Mouse (Mus musculus) liver, embryonic 14.5 days (tissue): Measurements from ENCODE around the gene Ppip5k2.

Experiments used
- CTCF ChIP-seq: IDR thresholded peaks from 2 replicates; pipeline ENCODE4 v1.5.1; 2016; ENCODE audit warnings: antibody characterized with exemption, low read depth, control low read depth
- EP300 ChIP-seq: IDR thresholded peaks from 2 replicates; pipeline ENCODE4 v1.6.1; 2016; ENCODE audit warnings: antibody characterized with exemption, low read depth

DNA sequence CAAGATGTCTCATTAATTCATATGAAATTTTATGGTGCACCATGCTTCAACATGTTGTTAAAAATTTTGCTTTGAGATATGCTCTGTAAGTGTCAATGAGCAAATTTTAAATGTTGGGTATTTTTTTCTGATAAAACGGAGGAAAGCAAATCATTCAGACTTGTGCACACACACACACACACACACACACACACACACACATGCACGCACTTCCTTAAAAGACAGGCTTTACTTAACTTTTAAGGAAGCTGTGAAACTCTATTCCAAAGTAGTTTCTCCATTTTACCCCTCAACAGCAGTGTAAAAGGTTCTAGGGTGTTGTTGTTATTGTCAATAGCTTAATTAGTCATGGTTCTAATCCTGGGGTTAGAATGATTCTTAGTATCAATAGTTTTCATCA lies 94.1 kb downstream of the Ppip5k2 start:
- TF ChIP-seq CTCF (no peak), EP300 (no peak)
